Mouse (Mus musculus): Measurements from ENCODE around the gene Zfp654.

GRCm38 (mm10) chr16:64889496-64889895 is 38.0 kb upstream of the Zfp654 start:
- TF ChIP-seq EP300 (optimal IDR thresholded peaks at IDR 0.05), result no peak
- no peak for TF ChIP-seq CTCF (IDR thresholded peaks at IDR 0.05; ENCODE audit: low read depth)

Data from stomach, postnatal 0 days (tissue).